Mouse (Mus musculus) CH12.LX (cell line): ENCODE measurements around the gene Pus10. TPM values are rescaled to one million over a fixed set of nuclear protein-coding genes. Genes with fewer than 3 reads are reported as not detected.

Source experiments
- DNase-seq: peaks from one replicate; pipeline ENCODE4 v3.0.0-alpha.2; 2013; ENCODE audit errors: extremely low read depth
- H3K27ac ChIP-seq: 2 replicates; pipeline ENCODE4 v1.5.1; 2012; ENCODE audit warnings: low read depth, mild to moderate bottlenecking, control low read depth, moderate library complexity; ENCODE audit not compliant: insufficient read depth
- H3K27me3 ChIP-seq: replicated peaks from 2 replicates; pipeline ENCODE3; 2012; ENCODE audit warnings: inconsistent platforms
- H3K36me3 ChIP-seq, 2 experiments: replicated peaks in 1 of 2; 2 replicates each; pipeline versions ENCODE3 to v1.6.1; 2012; ENCODE audit warnings: inconsistent platforms in 1 of 2, low read length in 1 of 2, mild to moderate bottlenecking in 1 of 2, mixed read lengths in 1 of 2, moderate library complexity in 1 of 2; ENCODE audit not compliant: control insufficient read depth in 1 of 2, insufficient read depth in 1 of 2
- H3K4me1 ChIP-seq, 2 experiments: 2 replicates each; pipeline ENCODE4 v1.6.1; 2012; ENCODE audit warnings: inconsistent platforms in 1 of 2, moderate library complexity in 1 of 2; ENCODE audit not compliant: insufficient read depth in 2 of 2, control insufficient read depth in 1 of 2
- H3K4me2 ChIP-seq: 2 replicates; pipeline ENCODE4 v1.6.1; 2012; ENCODE audit warnings: low read depth, mild to moderate bottlenecking, control low read depth; ENCODE audit not compliant: poor library complexity, insufficient read depth, severe bottlenecking
- H3K4me3 ChIP-seq, 3 experiments: fragments of 150-350 bp in 1 of 3; sonication (generic) in 1 of 3; replicated peaks in 1 of 3; 2 replicates each; pipeline versions ENCODE3 to v1.5.1; 2011 to 2012; ENCODE audit warnings: low read depth in 2 of 3, low read length in 2 of 3, mild to moderate bottlenecking in 2 of 3, moderate library complexity in 2 of 3, control low read depth in 1 of 3, improper control_type of control experiment in 1 of 3, inconsistent platforms in 1 of 3, mixed read lengths in 1 of 3; ENCODE audit not compliant: poor library complexity in 1 of 3
- H3K79me2 ChIP-seq: replicated peaks from 2 replicates; pipeline ENCODE4 v1.6.1; 2012; ENCODE audit warnings: mild to moderate bottlenecking, moderate library complexity; ENCODE audit not compliant: control insufficient read depth, poor library complexity, insufficient read depth, severe bottlenecking; ENCODE audit errors: extremely low read depth
- H3K9ac ChIP-seq: 2 replicates; pipeline ENCODE4 v1.6.1; 2012; ENCODE audit warnings: low read depth, mild to moderate bottlenecking, control low read depth, moderate library complexity; ENCODE audit not compliant: insufficient read depth
- H3K9me3 ChIP-seq: replicated peaks from 2 replicates; pipeline ENCODE3; 2012; ENCODE audit warnings: low read length, inconsistent platforms, mixed read lengths
- CHD1 ChIP-seq: IDR thresholded peaks from 2 replicates; pipeline ENCODE4 v1.6.1; 2012; ENCODE audit warnings: low read depth, low read length, improper control_type of control experiment, inconsistent platforms
- CHD2 ChIP-seq: IDR thresholded peaks from 2 replicates; pipeline ENCODE4 v1.6.1; 2011; ENCODE audit warnings: low read length, improper control_type of control experiment
- CTCF ChIP-seq, 2 experiments: IDR thresholded peaks in 1 of 2; conservative IDR thresholded peaks in 1 of 2; 2 replicates each; pipeline ENCODE4 v1.5.1; 2011 to 2012; ENCODE audit warnings: low read depth in 2 of 2, low read length in 2 of 2, improper control_type of control experiment in 1 of 2, inconsistent platforms in 1 of 2, mild to moderate bottlenecking in 1 of 2, moderate library complexity in 1 of 2
- ETS1 ChIP-seq: conservative IDR thresholded peaks from 2 replicates; pipeline ENCODE4 v1.6.1; 2012; ENCODE audit warnings: low read depth, mild to moderate bottlenecking, inconsistent platforms, low read length, improper control_type of control experiment, moderate library complexity
- GABPA ChIP-seq: IDR thresholded peaks from 2 replicates; pipeline ENCODE4 v1.6.1; 2012; ENCODE audit warnings: low read depth, low read length, improper control_type of control experiment, inconsistent platforms; ENCODE audit not compliant: insufficient replicate concordance
- HCFC1 ChIP-seq: IDR thresholded peaks from 2 replicates; pipeline ENCODE4 v1.6.1; 2012; ENCODE audit warnings: low read depth, mild to moderate bottlenecking, inconsistent platforms, low read length, improper control_type of control experiment
- IRF4 ChIP-seq: IDR thresholded peaks from 2 replicates; pipeline ENCODE4 v1.6.1; 2014; ENCODE audit warnings: low read depth, mild to moderate bottlenecking, inconsistent platforms, low read length, improper control_type of control experiment
- JUN ChIP-seq: IDR thresholded peaks from 2 replicates; pipeline ENCODE4 v1.6.1; 2011; ENCODE audit warnings: low read depth, mild to moderate bottlenecking, low read length, improper control_type of control experiment, moderate library complexity; ENCODE audit not compliant: insufficient read depth
- MAZ ChIP-seq: IDR thresholded peaks from 2 replicates; pipeline ENCODE4 v1.6.1; 2012; ENCODE audit warnings: low read depth, mild to moderate bottlenecking, inconsistent platforms, low read length, improper control_type of control experiment, moderate library complexity
- PAX5 ChIP-seq: IDR thresholded peaks from 2 replicates; pipeline ENCODE4 v1.6.1; 2012; ENCODE audit warnings: low read length, inconsistent platforms, mixed read lengths
- POLR2A ChIP-seq: IDR thresholded peaks from 2 replicates; pipeline ENCODE4 v1.6.1; 2011; ENCODE audit warnings: low read depth, mild to moderate bottlenecking, improper control_type of control experiment, low read length
- RAD21 ChIP-seq: IDR thresholded peaks from 2 replicates; pipeline ENCODE4 v1.6.1; 2011; ENCODE audit warnings: low read depth, mild to moderate bottlenecking, low read length, improper control_type of control experiment, moderate library complexity
- SIN3A ChIP-seq: IDR thresholded peaks from 2 replicates; pipeline ENCODE4 v1.6.1; 2012; ENCODE audit warnings: low read length, improper control_type of control experiment, inconsistent platforms
- TBP ChIP-seq: conservative IDR thresholded peaks from 2 replicates; pipeline ENCODE4 v1.6.1; 2011; ENCODE audit warnings: low read depth, low read length, improper control_type of control experiment
- ZC3H11A ChIP-seq: IDR thresholded peaks from 2 replicates; pipeline ENCODE4 v1.6.1; 2012; ENCODE audit warnings: low read depth, mild to moderate bottlenecking, inconsistent platforms, low read length, improper control_type of control experiment
- ZKSCAN1 ChIP-seq: IDR thresholded peaks from 2 replicates; pipeline ENCODE4 v1.6.1; 2012; ENCODE audit warnings: low read depth, inconsistent platforms, low read length, improper control_type of control experiment, borderline replicate concordance
- ZMIZ1 ChIP-seq: IDR thresholded peaks from 2 replicates; pipeline ENCODE4 v1.6.1; 2012; ENCODE audit warnings: low read depth, mild to moderate bottlenecking, inconsistent platforms, low read length, improper control_type of control experiment
- ZNF384 ChIP-seq: IDR thresholded peaks from 2 replicates; pipeline ENCODE4 v1.6.1; 2012; ENCODE audit warnings: low read depth, low read length, improper control_type of control experiment, inconsistent platforms
- dilution Hi-C: fragments of 300-500 bp; cut with MboI; formaldehyde crosslinking; loops from 2 replicates; pipeline ENCODE4 v1.14.3; 2020; ENCODE audit warnings: low sequenced_read_pairs; ENCODE audit not compliant: extremely low pct_unique_long_range_greater_than_20kb, extremely low pct_ligation_motif_present
- in situ Hi-C: fragments of 300-500 bp; cut with MboI; formaldehyde crosslinking; loops from 3 replicates; pipeline ENCODE4 v1.14.3; 2019; ENCODE audit warnings: low sequenced_read_pairs, low pct_ligation_motif_present, low pct_unique_long_range_greater_than_20kb, mixed read lengths
- polyA plus RNA-seq: library from polyadenylated mRNA; unstranded; fragments of >175 nt; gene quantifications from 2 replicates; pipeline ENCODE4 v1.2.1, GENCODE M21; 2012; ENCODE audit warnings: low read depth; ENCODE audit not compliant: insufficient read length
- total RNA-seq, 2 experiments: library from RNA; depleted of rRNA; stranded (reverse); fragments of 300-350 nt in 1 of 2; fragments of >200 nt in 1 of 2; gene quantifications; 2 replicates each; pipeline ENCODE4 v1.2.3; 2012 to 2014

The Pus10 gene
- total and polyA plus RNA-seq, 3 experiments, result 57.6 to 113 (median 92.3) TPM

GRCm38 (mm10) chr11:23722326-23722725, 56.9 kb downstream of the Pus10 start:
- no peak for DNase-seq
- Histone ChIP-seq H3K27me3 (no peaks in the 10 kb centered on the region), H3K36me3 (peaks cover 69 to 98% of the 10 kb centered on the region in 2 experiments), H3K4me1 (peaks cover 0 to 3% of the 10 kb centered on the region in 2 experiments; a peak in 1 of 4 replicates), H3K79me2 (no peaks in the 10 kb centered on the region), H3K4me2 (no peak overlapping the region), H3K4me3 (no peak overlapping the region), H3K9me3 (no peaks in the 10 kb centered on the region), H3K9ac (no peak overlapping the region), H3K27ac (no peak overlapping the region)
- TF ChIP-seq CHD1 (no peak), CTCF (conservative IDR thresholded peaks at IDR 0.05 in 1 of 2, IDR thresholded peaks at IDR 0.05 in 1 of 2; ENCODE audit: low read depth in 2 of 2, low read length in 2 of 2) (no peak), CHD2 (no peak), RAD21 (no peak), ZC3H11A (no peak), SIN3A (no peak), POLR2A (no peak), PAX5 (no peak), IRF4 (no peak)
- in situ Hi-C loops (no loop called here), dilution Hi-C loops (no loop called here)

- Histone ChIP-seq H3K27ac (no peak overlapping the region), H3K4me1 (peaks cover 0 to 6% of the 10 kb centered on the region in 2 experiments; a peak in 1 of 4 replicates), H3K27me3 (no peaks in the 10 kb centered on the region), H3K4me3 (no peak overlapping the region), H3K9me3 (no peaks in the 10 kb centered on the region), H3K9ac (no peak overlapping the region), H3K36me3 (peaks cover 58 to 96% of the 10 kb centered on the region in 2 experiments), H3K79me2 (no peaks in the 10 kb centered on the region), H3K4me2 (no peak overlapping the region)
- TF ChIP-seq ZC3H11A (no peak), IRF4 (no peak), CTCF (conservative IDR thresholded peaks at IDR 0.05 in 1 of 2, IDR thresholded peaks at IDR 0.05 in 1 of 2; ENCODE audit: low read depth in 2 of 2, low read length in 2 of 2) (no peak), HCFC1 (no peak), ZKSCAN1 (no peak), GABPA (no peak), MAZ (no peak), CHD2 (no peak), SIN3A (no peak), ZNF384 (no peak), ZMIZ1 (no peak), ETS1 (no peak), TBP (no peak), JUN (no peak)
- dilution Hi-C loops (no loop called here), in situ Hi-C loops (no loop called here)
- DNase-seq, result no peak
Observed at GRCm38 (mm10) chr11:23725850-23726249, 60.4 kb downstream of the Pus10 start.
